29 mouse cellular contexts compared by ENCODE assay signal in genomic region chr11:46435363-46435762, GRCm38 (mm10). TPM values are rescaled to one million over a fixed set of nuclear protein-coding genes. Genes with fewer than 3 reads are reported as not detected.
A peak's percentile ranks its signal among the peaks of the same experiment; 100 is the strongest.
DNase-seq lines count a peak whose midpoint lies in the region; ATAC-seq lines count a peak whose summit lies in the region.
"Had no signal": no experiment of that assay in that cellular context is flagged by ENCODE, and none has a peak within 500 bp of the region (broad histone marks: within the 10 kb centered on the region; RNA-seq: fewer than 3 reads in every experiment).

No protein-coding gene starts in this region.

- H3K4me2 ChIP-seq in liver, embryonic 12.5 days = peak overlapping the region; percentile 65
- H3K4me2 ChIP-seq in liver, embryonic 16.5 days (ENCODE audit: low read depth, low read length) = peak overlapping the region; percentile 59
- H3K4me2 ChIP-seq in hindbrain, embryonic 16.5 days (ENCODE audit: low read length) = no peak overlapping the region
- H3K4me2 ChIP-seq: embryonic facial prominence, embryonic 15.5 days; hindbrain, embryonic 12.5 days; intestine, embryonic 15.5 days had no signal

- ATAC-seq in liver, embryonic 12.5 days = peak; percentile 55
- no peak for ATAC-seq in liver, embryonic 16.5 days (ENCODE audit: low read depth)
- ATAC-seq in hindbrain, embryonic 16.5 days = no peak
- ATAC-seq: activated CD4-positive, CD25-positive, alpha-beta regulatory T cell, adult 4 months; forebrain, embryonic 16.5 days; intestine, embryonic 15.5 days; Patski had no signal

- DNase-seq in heart, adult 11 months = peak; percentile 49
- DNase-seq in heart, adult 18-20 months = no peak
- DNase-seq in adrenal gland, postnatal 14 days = no peak
- DNase-seq in cerebellum, adult 8-10 months = no peak
- DNase-seq in layer of hippocampus, adult 18-20 months (ENCODE audit: low spot score in 2 of 2) = no peak
- DNase-seq: adrenal gland, postnatal 25 days; cerebellum, adult 11 months; cerebellum, adult 9-11 months; embryo, embryonic 11 days; gastrocnemius, adult 2 months; gastrocnemius, postnatal 25 days; heart, postnatal 10 days; heart, postnatal 4 days had no signal

- H3K9me3 ChIP-seq in liver, embryonic 12.5 days (replicated peaks) = no peaks in the 10 kb centered on the region
- no peaks in the 10 kb centered on the region for H3K9me3 ChIP-seq in liver, embryonic 16.5 days (replicated peaks; ENCODE audit: control insufficient read depth, low read length)
- no peaks in the 10 kb centered on the region for H3K9me3 ChIP-seq in hindbrain, embryonic 16.5 days (ENCODE audit: control insufficient read depth, low read length)
- H3K9me3 ChIP-seq: embryonic facial prominence, embryonic 15.5 days; forebrain, embryonic 12.5 days; heart, embryonic 10.5 days; hindbrain, embryonic 12.5 days; intestine, embryonic 15.5 days had no signal

- H3K27me3 ChIP-seq in liver, embryonic 12.5 days (replicated peaks) = no peaks in the 10 kb centered on the region
- H3K27me3 ChIP-seq in liver, embryonic 16.5 days (ENCODE audit: control insufficient read depth, insufficient read depth, low read depth, low read length) = no peaks in the 10 kb centered on the region
- H3K27me3 ChIP-seq in hindbrain, embryonic 16.5 days (replicated peaks; ENCODE audit: control insufficient read depth, insufficient read depth, low read length) = no peaks in the 10 kb centered on the region
- H3K27me3 ChIP-seq: embryonic facial prominence, embryonic 15.5 days; forebrain, embryonic 12.5 days; hindbrain, embryonic 12.5 days; intestine, embryonic 15.5 days; Patski had no signal

- peaks cover 17% of the 10 kb centered on the region for H3K36me3 ChIP-seq in liver, embryonic 12.5 days
- H3K36me3 ChIP-seq in liver, embryonic 16.5 days (ENCODE audit: control insufficient read depth, insufficient read depth) = peaks cover 4% of the 10 kb centered on the region
- peaks cover under 1% of the 10 kb centered on the region for H3K36me3 ChIP-seq in hindbrain, embryonic 16.5 days (ENCODE audit: control insufficient read depth, insufficient read depth, low read length)
- H3K36me3 ChIP-seq: intestine, embryonic 15.5 days had no signal

- H3K9ac ChIP-seq in liver, embryonic 12.5 days = 0 out of 2 replicates have a peak overlapping the region, but pooled peaks have one; percentile 63
- peak overlapping the region; percentile 34; the same call in 1 of the 2 replicates for H3K9ac ChIP-seq in liver, embryonic 16.5 days (ENCODE audit: low read depth, low read length)
- H3K9ac ChIP-seq in hindbrain, embryonic 16.5 days (ENCODE audit: low read depth, low read length) = no peak overlapping the region
- H3K9ac ChIP-seq: embryonic facial prominence, embryonic 15.5 days; forebrain, embryonic 12.5 days; hindbrain, embryonic 12.5 days; intestine, embryonic 15.5 days had no signal

- H3K4me3 ChIP-seq in liver, embryonic 12.5 days = peak overlapping the region; percentile 42
- peak overlapping the region; percentile 34; the same call in 1 of the 2 replicates for H3K4me3 ChIP-seq in liver, embryonic 16.5 days (ENCODE audit: low read depth, low read length)
- no peak overlapping the region for H3K4me3 ChIP-seq in hindbrain, embryonic 16.5 days (ENCODE audit: low read length)
- H3K4me3 ChIP-seq: embryonic facial prominence, embryonic 15.5 days; forebrain, embryonic 12.5 days; gastrocnemius, adult 2 months; heart, embryonic 10.5 days; hindbrain, embryonic 12.5 days; intestine, embryonic 15.5 days had no signal

- H3K4me1 ChIP-seq in liver, embryonic 12.5 days = peaks cover 43% of the 10 kb centered on the region
- peaks cover 27% of the 10 kb centered on the region for H3K4me1 ChIP-seq in liver, embryonic 16.5 days (ENCODE audit: control insufficient read depth, low read depth, low read length)
- H3K4me1 ChIP-seq in hindbrain, embryonic 16.5 days (ENCODE audit: control insufficient read depth, insufficient read depth, low read depth, low read length) = peaks cover 9% of the 10 kb centered on the region
- H3K4me1 ChIP-seq: heart, embryonic 10.5 days had no signal

- peak overlapping the region; percentile 89 for H3K27ac ChIP-seq in liver, embryonic 12.5 days
- peak overlapping the region; percentile 85 for H3K27ac ChIP-seq in liver, embryonic 16.5 days (ENCODE audit: low read length)
- H3K27ac ChIP-seq in hindbrain, embryonic 16.5 days (ENCODE audit: low read depth, low read length) = no peak overlapping the region
- H3K27ac ChIP-seq: embryonic facial prominence, embryonic 15.5 days; forebrain, embryonic 12.5 days; gastrocnemius, adult 2 months; heart, embryonic 10.5 days; hindbrain, embryonic 12.5 days; intestine, embryonic 15.5 days had no signal

RNA-seq across cellular contexts. Expression of gene Med7, which starts 1.4 kb away (rescaled TPM):
- total RNA-seq in heart, adult 18-20 months (2021) = 10 to 100 TPM; 18.5 to 19.4 TPM
- polyA plus RNA-seq in liver, embryonic 12.5 days (2016; fragmentation: Nextera tagmentation; extraction: Ambion mirVana) = 66.0 and 71.2 TPM in 2 replicates
- 44.8 and 49.7 TPM in 2 replicates for polyA plus RNA-seq in liver, embryonic 16.5 days (2015; fragmentation: Nextera tagmentation; extraction: Ambion mirVana)
- 31.1 and 39.6 TPM in 2 replicates for total RNA-seq in adrenal gland, postnatal 14 days (2021)
- 59.2 and 59.8 TPM in 2 replicates for polyA plus RNA-seq in hindbrain, embryonic 16.5 days (2015; fragmentation: Nextera tagmentation; extraction: Ambion mirVana)
- 10 to 100 TPM; 33.0 to 37.6 TPM for total RNA-seq in layer of hippocampus, adult 18-20 months (2021)

RNA-seq across cellular contexts. Expression of gene Havcr2, which starts 19.4 kb away (rescaled TPM):
- total RNA-seq in heart, adult 18-20 months (2021) = under 1 TPM; 0.47 to 0.54 TPM
- polyA plus RNA-seq in liver, embryonic 12.5 days (2016; fragmentation: Nextera tagmentation; extraction: Ambion mirVana) = 0.07 and 0.17 TPM in 2 replicates
- 0.38 and 0.39 TPM in 2 replicates for polyA plus RNA-seq in liver, embryonic 16.5 days (2015; fragmentation: Nextera tagmentation; extraction: Ambion mirVana)
- 0.96 and 1.5 TPM in 2 replicates for total RNA-seq in adrenal gland, postnatal 14 days (2021)
- polyA plus RNA-seq in hindbrain, embryonic 16.5 days (2015; fragmentation: Nextera tagmentation; extraction: Ambion mirVana) = 0.21 and 0.32 TPM in 2 replicates
- 1 to 10 TPM; 3.1 to 3.3 TPM for total RNA-seq in layer of hippocampus, adult 18-20 months (2021)
- total RNA-seq: gastrocnemius, postnatal 25 days had no signal
- polyA plus RNA-seq: embryonic facial prominence, embryonic 11.5 days; forebrain, embryonic 12.5 days; Patski had no signal

RNA-seq across cellular contexts. Expression of gene Fam71b, which starts 39.0 kb away (rescaled TPM):
- total RNA-seq in heart, adult 18-20 months (2021) = not detected
- not detected in 2 replicates for polyA plus RNA-seq in liver, embryonic 12.5 days (2016; fragmentation: Nextera tagmentation; extraction: Ambion mirVana)
- polyA plus RNA-seq in liver, embryonic 16.5 days (2015; fragmentation: Nextera tagmentation; extraction: Ambion mirVana) = 0.04 TPM in 1 of 2 replicates, not detected in the other
- not detected in 2 replicates for total RNA-seq in adrenal gland, postnatal 14 days (2021)
- polyA plus RNA-seq in hindbrain, embryonic 16.5 days (2015; fragmentation: Nextera tagmentation; extraction: Ambion mirVana) = not detected in 2 replicates
- total RNA-seq in layer of hippocampus, adult 18-20 months (2021) = not detected
- total RNA-seq: adrenal gland, adult 18-20 months; adrenal gland, postnatal 25 days; common myeloid progenitor, adult 5-6 weeks; gastrocnemius, adult 2 months; gastrocnemius, postnatal 25 days; granulocyte monocyte progenitor cell, adult 5-6 weeks; heart, postnatal 10 days; heart, postnatal 4 days had no signal
- polyA plus RNA-seq: activated CD4-positive, CD25-positive, alpha-beta regulatory T cell, adult 4 months; embryonic facial prominence, embryonic 11.5 days; embryonic facial prominence, embryonic 15.5 days; forebrain, embryonic 12.5 days; forebrain, embryonic 16.5 days; heart, embryonic 10.5 days; heart, embryonic 14.5 days; hindbrain, embryonic 12.5 days; intestine, embryonic 15.5 days; Patski had no signal

RNA-seq across cellular contexts. Expression of gene Itk, which starts 46.0 kb away (rescaled TPM):
- total RNA-seq in heart, adult 18-20 months (2021) = 1 to 10 TPM in 1 of 2 experiments, under 1 TPM in 1; 0.20 to 2.9 TPM
- not detected in 2 replicates for polyA plus RNA-seq in liver, embryonic 12.5 days (2016; fragmentation: Nextera tagmentation; extraction: Ambion mirVana)
- polyA plus RNA-seq in liver, embryonic 16.5 days (2015; fragmentation: Nextera tagmentation; extraction: Ambion mirVana) = 0.09 and 0.12 TPM in 2 replicates
- 0.74 and 6.8 TPM in 2 replicates for total RNA-seq in adrenal gland, postnatal 14 days (2021)
- polyA plus RNA-seq in hindbrain, embryonic 16.5 days (2015; fragmentation: Nextera tagmentation; extraction: Ambion mirVana) = 0.09 TPM in 1 of 2 replicates, not detected in the other
- total RNA-seq in layer of hippocampus, adult 18-20 months (2021) = under 1 TPM; 0.30 to 0.57 TPM
- total RNA-seq: gastrocnemius, adult 2 months had no signal
- polyA plus RNA-seq: embryonic facial prominence, embryonic 11.5 days; forebrain, embryonic 12.5 days; forebrain, embryonic 16.5 days; heart, embryonic 14.5 days; hindbrain, embryonic 12.5 days had no signal
